Comparison of ENCODE assay signal across 13 mouse cellular contexts in genomic region chr4:150076147-150076546, GRCm38 (mm10). TPM values are rescaled to one million over a fixed set of nuclear protein-coding genes. Genes with fewer than 3 reads are reported as not detected.
DNase-seq lines count a peak whose midpoint lies in the region; ATAC-seq and TF ChIP-seq lines count a peak whose summit lies in the region.
"Had no signal": no experiment of that assay in that cellular context is flagged by ENCODE, and none has a peak within 500 bp of the region (broad histone marks: within the 10 kb centered on the region; RNA-seq: fewer than 3 reads in every experiment).

No protein-coding gene starts in this region.

- DNase-seq in heart, adult 2 months, result peak; percentile 26 to 45
- DNase-seq in heart, adult 11 months, result no peak
- peak; percentile 21 for DNase-seq in right cerebral cortex, postnatal 4 days
- no peak for DNase-seq in right cerebral cortex, adult 2 months (ENCODE audit: low spot score in 2 of 2)
- peak; percentile 81 for DNase-seq in lung, embryonic 14.5 days
- DNase-seq in T-cell, adult 2 months (ENCODE audit: low spot score), result no peak
- no peak for DNase-seq in ovary, adult 18-20 months (ENCODE audit: low spot score)
- DNase-seq in frontal cortex, postnatal 10 days (ENCODE audit: low spot score in 2 of 2), result no peak
- DNase-seq: adrenal gland, postnatal 25 days; embryo, embryonic 11 days had no signal

- peak; percentile 33 for ATAC-seq in lung, embryonic 14.5 days (ENCODE audit: insufficient read depth)

- intact Hi-C loops in heart, adult 2 months (cut with DNase I), result no loop called here

- WGBS in heart, adult 2 months, result 36% methylated on average over 18 of the region's 18 CpGs
- 33% methylated on average over 18 of the region's 18 CpGs for WGBS in lung, embryonic 14.5 days

- H3K27me3 ChIP-seq in heart, adult 2 months (ENCODE audit: control insufficient read depth, insufficient read depth, low read length), result no peaks in the 10 kb centered on the region
- no peaks in the 10 kb centered on the region for H3K27me3 ChIP-seq in lung, embryonic 14.5 days (ENCODE audit: insufficient read depth, low read length)
- H3K27me3 ChIP-seq: midbrain, embryonic 12.5 days had no signal

- no peak overlapping the region for H3K4me3 ChIP-seq in heart, adult 2 months
- no peak overlapping the region for H3K4me3 ChIP-seq in lung, embryonic 14.5 days (ENCODE audit: low read depth, low read length)
- H3K4me3 ChIP-seq: left cerebral cortex, adult 2 months; midbrain, embryonic 12.5 days had no signal

- H3K79me2 ChIP-seq in heart, adult 2 months (replicated peaks; ENCODE audit: control insufficient read depth, insufficient read depth, low read length), result no peaks in the 10 kb centered on the region

- no peak overlapping the region for H3K9ac ChIP-seq in heart, adult 2 months (ENCODE audit: low read depth, low read length)
- no peak overlapping the region for H3K9ac ChIP-seq in lung, embryonic 14.5 days
- H3K9ac ChIP-seq: midbrain, embryonic 12.5 days had no signal

- TF ChIP-seq CTCF in heart, adult 2 months (IDR thresholded peaks at IDR 0.05), result no peak
- no peak for TF ChIP-seq CTCF in lung, embryonic 14.5 days (IDR thresholded peaks at IDR 0.05; ENCODE audit: low read depth)

- TF ChIP-seq EP300 in heart, adult 2 months (IDR thresholded peaks at IDR 0.05; ENCODE audit: insufficient read depth, low read depth, low read length), result no peak

- no peak overlapping the region for H3K27ac ChIP-seq in heart, adult 2 months
- peak overlapping the region; percentile 19 for H3K27ac ChIP-seq in lung, embryonic 14.5 days (ENCODE audit: low read depth)
- H3K27ac ChIP-seq: left cerebral cortex, adult 2 months; midbrain, embryonic 12.5 days; stomach, postnatal 0 days had no signal

- H3K4me2 ChIP-seq in lung, embryonic 14.5 days, result no peak overlapping the region
- H3K4me2 ChIP-seq: midbrain, embryonic 12.5 days had no signal

- TF ChIP-seq POLR2A in heart, adult 2 months (IDR thresholded peaks at IDR 0.05; ENCODE audit: insufficient read depth, low read depth, low read length), result no peak

- no peaks in the 10 kb centered on the region for H3K36me3 ChIP-seq in heart, adult 2 months (ENCODE audit: control insufficient read depth, insufficient read depth, low read length)
- no peaks in the 10 kb centered on the region for H3K36me3 ChIP-seq in lung, embryonic 14.5 days (ENCODE audit: insufficient read depth)
- H3K36me3 ChIP-seq: midbrain, embryonic 12.5 days had no signal

- no peaks in the 10 kb centered on the region for H3K9me3 ChIP-seq in lung, embryonic 14.5 days (ENCODE audit: low read depth, low read length)
- H3K9me3 ChIP-seq: midbrain, embryonic 12.5 days had no signal

- H3K4me1 ChIP-seq in heart, adult 2 months (ENCODE audit: control insufficient read depth, insufficient read depth, low read length), result no peaks in the 10 kb centered on the region
- H3K4me1 ChIP-seq in lung, embryonic 14.5 days (ENCODE audit: insufficient read depth), result no peaks in the 10 kb centered on the region
- H3K4me1 ChIP-seq: midbrain, embryonic 12.5 days had no signal

RNA-seq across cellular contexts. Expression of gene Gpr157, which starts 11.0 kb away (rescaled TPM):
- total RNA-seq in heart, adult 2 months (2021), result 10 to 100 TPM; 34.2 to 42.4 TPM
- 21.8 and 29.2 TPM in 2 replicates for polyA plus RNA-seq in heart, adult 2 months (2012; rRNA removed)
- 1.4 and 1.5 TPM in 2 replicates for polyA plus RNA-seq in lung, embryonic 14.5 days (2014; fragmentation: Nextera tagmentation; extraction: Ambion mirVana)

RNA-seq across cellular contexts. Expression of gene Slc2a5, which starts 42.9 kb away (rescaled TPM):
- under 1 TPM in 1 of 2 experiments, not detected in 1; 0.09 TPM for total RNA-seq in heart, adult 2 months (2021)
- polyA plus RNA-seq in heart, adult 2 months (2012; rRNA removed), result 1.4 and 1.8 TPM in 2 replicates
- 0.60 and 0.70 TPM in 2 replicates for polyA plus RNA-seq in lung, embryonic 14.5 days (2014; fragmentation: Nextera tagmentation; extraction: Ambion mirVana)

Comparison
In these comparisons a context has a peak if more than half of its experiments do, and no peak if none do; other contexts are left out.
1. DNase-seq: peak in heart, adult 2 months (2 of 2), right cerebral cortex, postnatal 4 days (single experiment) and lung, embryonic 14.5 days (single experiment); none in heart, adult 11 months (single experiment), right cerebral cortex, adult 2 months (0 of 2), T-cell, adult 2 months (single experiment), ovary, adult 18-20 months (single experiment) and frontal cortex, postnatal 10 days (0 of 2).